Mouse (Mus musculus) G1E (cell line): ENCODE data around the gene Tmprss9. TPM values are rescaled to one million over a fixed set of nuclear protein-coding genes. Genes with fewer than 3 reads are reported as not detected.

Experiments
- ATAC-seq: 2 replicates; pipeline ENCODE4 v1.8.0; 2016; ENCODE audit warnings: mild to moderate bottlenecking; ENCODE audit not compliant: insufficient number of reproducible peaks, poor library complexity, low FRiP score, severe bottlenecking; ENCODE audit errors: extremely low read depth
- DNase-seq: peaks from one replicate; pipeline ENCODE4 v3.0.0; 2012; ENCODE audit warnings: low spot score
- H3K27me3 ChIP-seq: 2 replicates; pipeline ENCODE4 v1.6.1; 2012; ENCODE audit warnings: mild to moderate bottlenecking, low read length, inconsistent platforms; ENCODE audit not compliant: insufficient read depth
- H3K36me3 ChIP-seq: replicated peaks from 2 replicates; pipeline ENCODE3; 2012; ENCODE audit warnings: mild to moderate bottlenecking, inconsistent platforms
- H3K4me1 ChIP-seq: 2 replicates; pipeline ENCODE4 v1.6.1; 2012; ENCODE audit warnings: low read depth, low read length, inconsistent platforms, mixed read lengths; ENCODE audit not compliant: insufficient read depth
- H3K4me3 ChIP-seq: 2 replicates; pipeline ENCODE4 v1.5.1; 2012; ENCODE audit warnings: low read depth, mild to moderate bottlenecking, inconsistent platforms, low read length, moderate library complexity, mixed read lengths
- H3K9me3 ChIP-seq: replicated peaks from 2 replicates; pipeline ENCODE4 v1.6.1; 2012; ENCODE audit warnings: inconsistent platforms
- CTCF ChIP-seq: IDR thresholded peaks from 2 replicates; pipeline ENCODE4 v1.5.1; 2012; ENCODE audit warnings: low read depth, low read length, inconsistent platforms, mixed read lengths
- GATA1 ChIP-seq: IDR thresholded peaks from 2 replicates; pipeline ENCODE4 v1.6.1; 2012; ENCODE audit warnings: borderline replicate concordance, low read length, inconsistent platforms, mixed read lengths
- GATA2 ChIP-seq: IDR thresholded peaks from 2 replicates; pipeline ENCODE4 v1.6.1; 2012; ENCODE audit warnings: low read depth, low read length, inconsistent platforms, borderline replicate concordance
- POLR2AphosphoS5 ChIP-seq: IDR thresholded peaks from 2 replicates; pipeline ENCODE4 v1.6.1; 2012; ENCODE audit warnings: low read depth, low read length, inconsistent platforms; ENCODE audit not compliant: insufficient replicate concordance
- TAL1 ChIP-seq: conservative IDR thresholded peaks from 2 replicates; pipeline ENCODE4 v1.6.1; 2012; ENCODE audit warnings: low read depth, low read length, inconsistent platforms, mixed read lengths
- polyA plus RNA-seq: library from polyadenylated mRNA; stranded (reverse); fragments of >175 nt; gene quantifications from 2 replicates; pipeline ENCODE4 v1.2.3, GENCODE M21; 2012
- total RNA-seq, 2 experiments: library from RNA; stranded (forward) in 1 of 2; stranded (reverse) in 1 of 2; fragments of 200-1000 nt in 1 of 2; fragments of >200 nt in 1 of 2; fragmentation: Nextera tagmentation in 1 of 2; gene quantifications; 2 replicates each; pipeline ENCODE4 v1.2.3; 2014 to 2017

The Tmprss9 gene
- total and polyA plus RNA-seq, 3 experiments = 0.02 to 0.05 TPM; not detected in 1

GRCm38 (mm10) chr10:80832818-80833217, 38.8 kb upstream of the Tmprss9 start:
- Histone ChIP-seq H3K9me3 (peaks cover 18% of the 10 kb centered on the region), H3K36me3 (peaks cover 37% of the 10 kb centered on the region), H3K4me1 (peaks cover 58% of the 10 kb centered on the region), H3K27me3 (peaks cover 47% of the 10 kb centered on the region), H3K4me3 (no peak overlapping the region)
- DNase-seq = no peak
- no peak for ATAC-seq
- TF ChIP-seq TAL1 (no peak), GATA1 (no peak), POLR2AphosphoS5 (no peak), CTCF (no peak), GATA2 (no peak)

DNA sequence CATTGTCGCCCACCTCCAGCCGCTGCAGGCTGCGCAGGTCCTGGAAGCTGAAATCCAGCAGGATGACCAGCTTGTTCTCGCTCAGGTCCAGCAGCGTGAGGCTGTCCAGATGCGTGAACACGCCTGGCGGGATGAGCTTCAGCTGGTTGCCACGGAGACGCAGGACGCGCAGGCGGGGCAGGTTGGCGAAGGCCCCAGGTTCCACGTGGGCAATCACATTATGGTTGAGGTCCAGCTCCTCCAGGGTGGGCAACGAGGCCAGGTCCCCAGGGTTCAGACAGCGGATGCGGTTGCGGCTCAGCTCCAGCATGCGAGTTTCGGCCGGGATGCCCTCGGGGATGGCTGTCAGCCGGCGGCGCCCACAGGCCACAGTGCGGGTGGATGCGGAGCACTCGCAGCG, 36.0 kb upstream of the Tmprss9 start:
- H3K27me3 ChIP-seq = peaks cover 68% of the 10 kb centered on the region
- H3K4me1 ChIP-seq = peaks cover 39% of the 10 kb centered on the region
- DNase-seq (no peak), ATAC-seq (no peak)
- H3K9me3 ChIP-seq = peaks cover 18% of the 10 kb centered on the region
- peaks cover 11% of the 10 kb centered on the region for H3K36me3 ChIP-seq
- peak overlapping the region; percentile 6; the same call in 1 of the 2 replicates for H3K4me3 ChIP-seq
- no peak for TF ChIP-seq CTCF
- no peak for TF ChIP-seq POLR2AphosphoS5
- TF ChIP-seq GATA2 = no peak
- no peak for TF ChIP-seq TAL1
- no peak for TF ChIP-seq GATA1

- H3K27me3 ChIP-seq = peaks cover 81% of the 10 kb centered on the region
- H3K36me3 ChIP-seq = no peaks in the 10 kb centered on the region
- ATAC-seq (no peak), DNase-seq (no peak)
- TF ChIP-seq CTCF (no peak), TAL1 (no peak), GATA1 (no peak), GATA2 (no peak), POLR2AphosphoS5 (no peak)
- peaks cover 26% of the 10 kb centered on the region for H3K4me1 ChIP-seq
- peaks cover 18% of the 10 kb centered on the region for H3K9me3 ChIP-seq
- no peak overlapping the region for H3K4me3 ChIP-seq
Measured at GRCm38 (mm10) chr10:80836949-80837379, 34.7 kb upstream of the Tmprss9 start.

DNA sequence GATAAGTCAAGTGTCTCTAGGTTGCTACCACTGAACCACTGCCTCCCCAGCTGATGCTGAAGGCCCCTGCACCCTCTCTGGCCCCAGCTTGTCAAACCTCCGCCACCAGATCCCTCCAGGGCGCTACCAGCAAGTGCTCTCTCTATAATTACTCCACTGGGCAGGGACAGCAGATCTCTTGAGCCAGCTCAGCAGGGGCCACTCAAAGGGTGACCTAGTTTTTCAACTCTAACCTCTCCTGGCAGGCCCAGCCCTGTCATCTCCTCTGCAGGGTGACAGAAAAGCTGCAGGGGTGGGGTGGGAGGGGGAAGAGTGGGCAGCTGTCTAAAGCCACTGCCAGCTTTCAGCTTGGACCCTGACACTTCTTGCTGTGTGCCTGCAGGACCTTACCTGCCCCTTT, 33.8 kb upstream of the Tmprss9 start:
- Histone ChIP-seq H3K4me1 (peaks cover 23% of the 10 kb centered on the region), H3K27me3 (peaks cover 86% of the 10 kb centered on the region), H3K4me3 (no peak overlapping the region), H3K9me3 (peaks cover 18% of the 10 kb centered on the region), H3K36me3 (no peaks in the 10 kb centered on the region)
- TF ChIP-seq POLR2AphosphoS5 (no peak), CTCF (no peak), GATA2 (no peak), GATA1 (no peak), TAL1 (no peak)
- DNase-seq (no peak), ATAC-seq (no peak)

- H3K4me1 ChIP-seq = peaks cover 23% of the 10 kb centered on the region
- H3K9me3 ChIP-seq = peaks cover 18% of the 10 kb centered on the region
- no peak for ATAC-seq
- H3K4me3 ChIP-seq = no peak overlapping the region
- H3K36me3 ChIP-seq = no peaks in the 10 kb centered on the region
- H3K27me3 ChIP-seq = peaks cover 88% of the 10 kb centered on the region
- TF ChIP-seq CTCF = no peak
- no peak for TF ChIP-seq POLR2AphosphoS5
- no peak for TF ChIP-seq GATA2
- no peak for TF ChIP-seq GATA1
- TF ChIP-seq TAL1 = no peak
- no peak for DNase-seq
Measured at GRCm38 (mm10) chr10:80838346-80838912, 33.2 kb upstream of the Tmprss9 start.

- ATAC-seq (no peak), DNase-seq (no peak)
- H3K9me3 ChIP-seq = peaks cover 11% of the 10 kb centered on the region
- no peak for TF ChIP-seq TAL1
- H3K27me3 ChIP-seq = peaks cover 93% of the 10 kb centered on the region
- no peak overlapping the region for H3K4me3 ChIP-seq
- no peaks in the 10 kb centered on the region for H3K36me3 ChIP-seq
- peaks cover 20% of the 10 kb centered on the region for H3K4me1 ChIP-seq
Measured at GRCm38 (mm10) chr10:80839848-80840247, 31.8 kb upstream of the Tmprss9 start.

DNA sequence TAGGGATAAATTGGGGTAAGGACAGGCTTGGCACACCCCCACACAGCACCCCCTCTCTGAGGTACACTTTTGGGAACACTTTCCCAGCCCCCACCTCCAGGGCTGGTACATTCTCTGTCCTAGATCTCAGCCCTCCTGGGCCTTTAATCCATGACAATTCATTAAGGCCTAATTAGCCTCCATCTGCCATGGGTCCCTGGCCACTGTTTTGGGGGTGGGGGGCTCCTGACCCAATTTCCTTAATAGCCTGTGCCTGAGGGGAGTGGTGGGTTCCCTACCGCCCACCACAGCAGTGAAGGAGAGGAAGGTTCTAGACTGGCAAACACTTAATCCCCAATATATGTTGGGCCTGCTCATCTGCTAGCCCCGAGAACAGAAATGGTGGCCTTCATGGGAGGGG, 30.0 kb upstream of the Tmprss9 start:
- DNase-seq (no peak), ATAC-seq (no peak)
- Histone ChIP-seq H3K4me1 (peaks cover 17% of the 10 kb centered on the region), H3K27me3 (peaks cover 93% of the 10 kb centered on the region), H3K9me3 (no peaks in the 10 kb centered on the region), H3K36me3 (no peaks in the 10 kb centered on the region), H3K4me3 (no peak overlapping the region)
- TF ChIP-seq TAL1 = no peak
- TF ChIP-seq GATA1 = no peak
- no peak for TF ChIP-seq GATA2
- no peak for TF ChIP-seq CTCF
- TF ChIP-seq POLR2AphosphoS5 = no peak
